Mouse (Mus musculus) embryo, embryonic 9.5 days (tissue): ENCODE data around the gene Serinc5.

Source experiments
- DNase-seq: peaks from one replicate; pipeline ENCODE4 v3.0.0-alpha.2; 2017; ENCODE audit errors: extremely low spot score

The Serinc5 gene

DNA sequence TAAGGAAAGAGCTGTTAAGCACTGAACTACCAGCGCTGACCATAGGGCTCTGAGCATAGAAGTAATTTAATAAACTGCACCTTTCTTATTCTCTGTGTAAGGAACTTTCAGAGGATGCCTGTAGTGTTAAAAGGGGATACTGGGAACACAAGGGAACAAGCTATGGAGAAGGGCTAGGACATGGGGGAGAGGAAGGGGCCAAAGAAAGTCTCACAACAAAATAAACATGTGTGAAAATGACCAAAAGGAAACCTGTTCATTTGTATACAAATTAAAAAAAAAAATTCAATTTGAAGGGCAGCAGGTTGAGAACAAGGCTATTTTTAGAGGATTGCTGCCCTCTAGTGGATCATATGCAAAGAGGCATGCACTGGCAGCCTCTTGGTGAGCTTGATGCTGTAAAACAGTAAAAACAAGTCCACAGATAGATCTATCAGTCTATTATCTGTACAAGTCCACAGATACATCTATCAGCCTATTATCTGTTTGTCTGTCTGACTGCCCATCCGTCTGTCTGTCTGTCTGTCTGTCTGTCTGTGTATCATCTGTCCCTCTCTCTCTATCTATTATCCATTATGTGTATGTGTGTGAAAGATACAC is 129.9 kb downstream of the Serinc5 start:
- peak; percentile 49 for DNase-seq

DNA sequence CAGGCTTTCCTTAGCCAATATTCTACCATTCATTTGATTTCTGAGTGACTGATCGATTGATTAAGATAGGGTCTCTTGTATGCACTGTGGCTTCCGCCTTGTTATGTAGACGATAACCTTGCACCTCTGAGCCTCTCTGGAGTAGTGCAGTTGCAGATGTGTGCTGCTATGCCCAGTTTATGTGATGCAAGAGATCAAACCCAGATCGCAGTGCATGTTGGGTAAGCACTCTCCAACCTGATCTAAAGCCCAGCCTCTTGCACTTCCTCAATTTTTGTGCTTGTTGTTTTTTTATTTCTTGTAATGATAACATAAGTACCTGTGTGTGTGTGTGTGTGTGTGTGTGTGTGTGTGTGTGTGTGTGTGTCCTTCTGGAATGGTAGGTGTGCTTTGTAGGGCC is 132.0 kb downstream of the Serinc5 start:
- no peak for DNase-seq

DNA sequence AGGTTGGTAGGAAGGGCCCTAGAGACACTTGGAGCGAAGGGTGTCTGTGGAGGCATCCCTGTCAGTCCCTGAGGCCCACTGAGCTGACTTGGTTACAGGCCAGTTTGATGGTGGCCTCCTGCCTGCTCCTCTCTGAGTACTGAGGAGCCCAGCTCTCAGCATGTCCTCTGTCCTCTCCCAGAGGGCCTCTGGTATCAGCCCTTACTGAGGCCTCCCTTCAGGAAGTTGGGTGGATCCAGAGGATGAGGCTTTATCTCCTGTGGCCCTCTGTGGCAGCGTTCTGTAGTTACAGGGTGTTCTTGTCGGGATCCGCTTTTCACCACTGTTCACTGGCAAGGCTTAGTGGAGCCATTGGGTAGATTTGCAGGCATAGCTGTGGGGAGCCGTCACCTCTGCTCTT is 132.4 kb downstream of the Serinc5 start:
- no peak for DNase-seq

DNA sequence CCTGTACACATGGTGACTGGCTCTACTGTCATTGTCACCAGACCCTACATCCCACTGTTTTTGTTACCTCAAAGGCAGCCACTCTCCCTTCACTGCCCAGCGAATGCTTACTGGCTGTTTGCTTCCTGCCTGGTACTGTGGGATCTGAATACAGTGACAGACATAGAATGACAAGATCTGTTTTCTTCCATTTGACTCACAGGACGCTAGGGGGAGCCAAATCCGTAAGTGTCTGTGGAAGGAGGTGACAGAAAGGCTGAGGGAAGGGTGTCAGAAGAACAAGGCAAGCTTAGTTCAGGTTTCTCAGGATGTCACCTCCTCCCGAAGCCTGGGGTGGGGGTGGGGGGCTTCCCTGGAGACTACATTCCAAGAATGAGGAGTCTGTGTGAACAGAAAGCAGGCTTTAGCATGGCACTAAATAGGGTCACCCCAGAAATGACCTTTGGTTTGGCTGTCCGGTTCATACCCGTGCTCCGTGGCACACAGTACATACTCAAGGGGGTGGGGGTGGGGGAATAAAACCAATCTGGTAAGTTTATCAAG is 140.2 kb downstream of the Serinc5 start:
- peak; percentile 76 for DNase-seq

DNA sequence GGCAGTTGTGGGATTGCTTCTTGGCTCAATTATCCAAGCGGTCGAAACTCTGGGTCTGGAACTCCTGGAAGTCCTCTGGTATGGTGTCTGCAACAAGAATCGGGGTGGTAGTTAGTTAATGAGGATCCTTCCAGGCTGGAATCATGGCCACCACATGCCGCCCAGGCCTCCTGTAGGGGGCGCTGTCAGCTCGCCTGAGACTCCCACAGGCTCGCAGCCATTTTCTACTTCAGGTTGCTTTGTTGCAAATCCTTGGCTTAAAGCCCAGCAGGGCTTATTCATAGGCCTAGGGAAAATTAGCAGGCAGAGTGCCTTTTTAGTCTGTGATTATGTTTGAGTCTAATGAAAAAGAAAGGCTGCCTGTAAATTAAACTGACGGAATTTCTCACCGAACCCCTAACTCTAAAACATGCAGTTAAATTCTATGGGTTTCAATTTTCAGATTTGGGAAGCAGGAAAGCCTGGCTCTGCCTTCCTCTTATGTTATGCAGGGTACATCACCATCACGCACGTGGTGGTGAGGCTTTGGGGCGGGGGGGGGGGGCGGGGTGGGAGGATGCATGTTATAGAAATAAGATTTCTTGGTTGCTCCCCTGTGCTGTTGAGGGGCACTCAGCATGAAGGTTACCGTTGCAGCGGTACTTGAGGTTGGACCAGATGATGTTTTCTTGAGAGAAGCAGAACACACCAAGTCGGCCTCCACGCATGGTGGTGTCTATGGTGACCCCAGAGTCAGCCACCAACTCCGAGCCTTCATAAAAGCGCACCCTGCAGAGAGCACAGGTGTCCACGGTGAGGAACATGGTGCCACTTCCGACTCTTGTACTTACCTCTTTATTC is 141.1 kb downstream of the Serinc5 start:
- peak; percentile 77 for DNase-seq

DNA sequence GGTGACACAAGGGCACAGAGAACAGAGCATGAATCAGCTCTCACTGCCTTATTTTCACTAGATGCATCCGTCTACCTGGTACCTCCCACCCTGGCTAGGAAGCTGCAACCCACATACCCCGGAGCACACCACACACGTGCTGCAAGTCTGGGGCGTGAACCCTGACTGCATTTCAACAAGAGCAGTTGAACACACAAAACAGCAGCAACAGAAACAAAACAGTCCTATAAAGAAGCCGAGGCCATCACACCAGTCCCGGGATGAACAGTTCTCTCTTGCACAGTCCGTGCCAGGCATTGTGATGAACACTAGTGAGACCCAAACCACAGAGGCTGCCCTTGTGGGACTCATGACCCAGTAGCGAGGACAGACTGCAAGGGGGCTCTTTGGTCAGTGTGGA is 142.8 kb downstream of the Serinc5 start:
- DNase-seq: no peak

DNA sequence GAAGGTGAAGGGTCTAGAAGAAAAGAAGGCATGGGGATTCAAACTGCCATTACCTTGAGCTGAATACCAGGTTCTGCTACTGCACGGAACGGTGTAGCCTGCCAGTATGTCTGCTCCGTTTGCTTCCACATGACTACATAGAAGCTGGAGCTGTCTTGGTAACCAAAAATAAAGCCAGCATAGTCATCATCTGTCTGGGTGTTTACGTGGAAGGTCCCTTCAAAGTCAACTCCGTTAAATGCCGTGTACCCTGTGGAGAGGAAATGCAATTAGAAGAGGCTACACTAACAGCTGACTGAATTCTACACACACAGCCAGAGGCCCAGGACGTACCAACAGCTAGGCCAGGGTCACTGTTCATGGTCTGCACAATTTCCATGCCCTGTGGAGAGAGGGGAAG is 144.1 kb downstream of the Serinc5 start:
- DNase-seq: no peak

DNA sequence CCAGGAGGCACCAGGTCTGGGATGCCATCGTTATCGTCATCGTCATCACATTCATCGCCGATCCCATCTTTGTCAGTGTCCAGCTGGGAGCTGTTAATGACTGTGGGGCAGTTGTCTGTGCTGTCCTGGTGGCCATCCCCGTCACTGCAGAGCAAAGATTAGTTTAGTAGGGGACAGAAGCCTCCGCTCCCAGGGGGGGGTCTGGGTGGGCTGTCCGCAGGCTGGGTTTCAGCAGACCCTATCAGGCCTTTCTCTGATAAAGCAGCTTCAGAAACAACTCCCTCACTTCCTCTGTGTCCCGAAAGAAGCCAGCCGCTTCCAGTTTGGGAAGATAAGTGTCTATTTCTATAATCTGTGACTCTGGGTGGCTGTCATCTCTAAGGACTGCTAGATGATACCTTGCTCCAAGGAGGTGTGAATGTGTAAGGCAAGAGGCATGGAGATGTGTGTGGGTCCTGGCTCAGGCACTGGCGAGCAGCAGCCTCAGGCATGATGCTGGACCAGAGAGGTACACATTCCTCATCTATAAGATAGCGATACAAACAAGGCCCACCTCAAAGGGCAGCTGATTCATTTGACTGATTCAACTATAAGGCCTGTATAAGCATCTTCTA is 147.2 kb downstream of the Serinc5 start:
- no peak for DNase-seq

DNA sequence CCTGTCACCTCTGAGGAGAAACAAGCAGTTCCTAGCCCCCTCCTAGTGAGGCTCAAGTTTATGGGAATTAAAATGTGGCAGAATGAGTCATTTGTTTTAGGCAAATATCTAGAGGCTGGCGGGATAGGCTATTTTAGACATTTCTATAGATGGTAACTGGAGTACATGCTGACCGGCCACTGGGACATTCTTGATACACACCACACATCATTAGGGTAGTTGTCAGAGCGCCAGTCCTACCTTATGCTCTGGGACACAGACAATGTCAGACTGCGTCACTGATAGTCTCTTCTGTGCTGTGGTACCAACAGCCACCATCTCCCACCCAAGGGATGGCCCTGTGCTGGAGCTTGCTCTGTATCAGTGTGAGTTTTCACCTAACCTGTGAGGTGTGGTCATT is 148.2 kb downstream of the Serinc5 start:
- no peak for DNase-seq

DNA sequence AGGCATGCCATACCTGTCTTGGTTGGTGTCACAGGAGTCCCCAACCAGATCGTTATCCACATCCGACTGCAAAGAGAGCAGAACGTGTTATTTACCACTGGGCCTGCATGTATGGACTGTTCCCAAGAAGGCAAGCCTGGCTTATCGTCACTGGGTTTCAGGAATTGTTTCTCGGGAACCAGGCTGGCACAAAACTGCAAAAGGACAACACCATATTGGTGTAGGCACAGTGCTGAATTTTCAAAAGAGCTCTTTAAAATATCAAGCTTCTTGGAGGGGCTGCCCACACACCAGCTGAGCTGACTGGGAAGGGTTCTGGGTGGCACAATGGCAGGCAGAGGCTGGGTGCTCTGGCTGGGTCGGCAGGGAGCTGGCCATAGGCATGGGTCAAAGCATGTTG is 149.6 kb downstream of the Serinc5 start:
- no peak for DNase-seq
